ENCODE assay signal across 12 mouse cellular contexts in genomic region chr14:33521538-33521937, GRCm38 (mm10). TPM values are rescaled to one million over a fixed set of nuclear protein-coding genes. Genes with fewer than 3 reads are reported as not detected.
DNase-seq lines count a peak whose midpoint lies in the region; ATAC-seq and TF ChIP-seq lines count a peak whose summit lies in the region.
"Had no signal": no experiment of that assay in that cellular context is flagged by ENCODE, and none has a peak within 500 bp of the region (broad histone marks: within the 10 kb centered on the region; RNA-seq: fewer than 3 reads in every experiment).

No protein-coding gene starts in this region.

- H3K36me3 ChIP-seq in embryonic facial prominence, embryonic 14.5 days (ENCODE audit: control insufficient read depth, insufficient read depth, low read length) = no peaks in the 10 kb centered on the region
- H3K36me3 ChIP-seq in embryonic facial prominence, embryonic 10.5 days (replicated peaks) = no peaks in the 10 kb centered on the region
- H3K36me3 ChIP-seq in kidney, embryonic 15.5 days = no peaks in the 10 kb centered on the region

- no peak overlapping the region for H3K4me2 ChIP-seq in embryonic facial prominence, embryonic 14.5 days (ENCODE audit: low read depth, low read length)
- H3K4me2 ChIP-seq in kidney, embryonic 15.5 days = no peak overlapping the region

- no peak for TF ChIP-seq POLR2A in olfactory bulb, adult 2 months (IDR thresholded peaks at IDR 0.05; ENCODE audit: insufficient read depth, low read depth, low read length)

- 44% methylated on average over 3 of the region's 3 CpGs for WGBS in embryonic facial prominence, embryonic 14.5 days
- 58% methylated on average over 3 of the region's 3 CpGs for WGBS in embryonic facial prominence, embryonic 10.5 days
- 8% methylated on average over 3 of the region's 3 CpGs for WGBS in olfactory bulb, adult 2 months
- 56% methylated on average over 3 of the region's 3 CpGs for WGBS in kidney, embryonic 15.5 days

- TF ChIP-seq CTCF in olfactory bulb, adult 2 months (IDR thresholded peaks at IDR 0.05; ENCODE audit: insufficient read depth, low read depth, low read length) = no peak

- ATAC-seq in embryonic facial prominence, embryonic 14.5 days (ENCODE audit: low read depth) = 0 out of 2 replicates have a peak, but pooled peaks have one; percentile 53
- ATAC-seq in inflammation-experienced regulatory T-cells, adult 6 months = no peak
- ATAC-seq in kidney, embryonic 15.5 days (replicated peaks; ENCODE audit: low FRiP score) = no peak

- no peaks in the 10 kb centered on the region for H3K27me3 ChIP-seq in embryonic facial prominence, embryonic 14.5 days (replicated peaks; ENCODE audit: control insufficient read depth, insufficient read depth, low read length)
- no peaks in the 10 kb centered on the region for H3K27me3 ChIP-seq in embryonic facial prominence, embryonic 10.5 days (replicated peaks; ENCODE audit: low read depth, poor library complexity, severe bottlenecking)
- no peaks in the 10 kb centered on the region for H3K27me3 ChIP-seq in kidney, embryonic 15.5 days

- no peaks in the 10 kb centered on the region for H3K9me3 ChIP-seq in embryonic facial prominence, embryonic 14.5 days (ENCODE audit: control insufficient read depth, low read length)
- no peaks in the 10 kb centered on the region for H3K9me3 ChIP-seq in embryonic facial prominence, embryonic 10.5 days
- H3K9me3 ChIP-seq in kidney, embryonic 15.5 days (replicated peaks) = no peaks in the 10 kb centered on the region

- no peak overlapping the region for H3K9ac ChIP-seq in embryonic facial prominence, embryonic 14.5 days (ENCODE audit: low read depth, low read length)
- H3K9ac ChIP-seq in kidney, embryonic 15.5 days = no peak overlapping the region

- DNase-seq in embryonic facial prominence, embryonic 14.5 days (ENCODE audit: low spot score) = no peak
- DNase-seq in embryonic facial prominence, embryonic 10.5 days (ENCODE audit: low spot score) = no peak
- DNase-seq in cerebellum, postnatal 10 days = peak; percentile 82 to 84
- peak; percentile 83 for DNase-seq in layer of hippocampus, adult 9-11 months
- DNase-seq in gastrocnemius, adult 18-20 months (ENCODE audit: low spot score) = no peak
- DNase-seq: heart, adult 18-20 months; kidney, postnatal 4 days; lung, postnatal 36 days; thymus, postnatal 4 days had no signal

- H3K4me3 ChIP-seq in embryonic facial prominence, embryonic 14.5 days (ENCODE audit: low read depth, low read length) = no peak overlapping the region
- H3K4me3 ChIP-seq in embryonic facial prominence, embryonic 10.5 days = no peak overlapping the region
- no peak overlapping the region for H3K4me3 ChIP-seq in olfactory bulb, adult 2 months (ENCODE audit: insufficient read depth, low read depth, low read length)
- no peak overlapping the region for H3K4me3 ChIP-seq in kidney, embryonic 15.5 days (replicated peaks)

- H3K4me1 ChIP-seq in embryonic facial prominence, embryonic 14.5 days (ENCODE audit: control insufficient read depth, insufficient read depth, low read length) = no peaks in the 10 kb centered on the region
- no peaks in the 10 kb centered on the region for H3K4me1 ChIP-seq in embryonic facial prominence, embryonic 10.5 days
- H3K4me1 ChIP-seq in olfactory bulb, adult 2 months (ENCODE audit: control insufficient read depth, insufficient read depth, low read length) = peaks cover 8% of the 10 kb centered on the region
- no peaks in the 10 kb centered on the region for H3K4me1 ChIP-seq in kidney, embryonic 15.5 days

- H3K27ac ChIP-seq in embryonic facial prominence, embryonic 14.5 days (replicated peaks; ENCODE audit: low read depth, low read length) = no peak overlapping the region
- no peak overlapping the region for H3K27ac ChIP-seq in embryonic facial prominence, embryonic 10.5 days (replicated peaks)
- H3K27ac ChIP-seq in olfactory bulb, adult 2 months (ENCODE audit: insufficient read depth, low read depth, low read length) = peak overlapping the region; percentile 24; the same call in 1 of the 2 replicates
- no peak overlapping the region for H3K27ac ChIP-seq in kidney, embryonic 15.5 days

RNA-seq across cellular contexts. Expression of gene Frmpd2, which starts 50.0 kb away (rescaled TPM):
- 0.25 TPM in 1 of 2 replicates, not detected in the other for polyA plus RNA-seq in embryonic facial prominence, embryonic 14.5 days (2014; fragmentation: Nextera tagmentation; extraction: Ambion mirVana)
- polyA plus RNA-seq in embryonic facial prominence, embryonic 10.5 days (2016; fragmentation: Nextera tagmentation; extraction: Ambion mirVana) = 0.09 TPM in 1 of 2 replicates, not detected in the other
- polyA plus RNA-seq in olfactory bulb, adult 2 months (2012; ENCODE audit: insufficient read depth, insufficient read length, low replicate concordance, missing spikeins) = not detected in 2 replicates
- not detected for polyA plus RNA-seq in inflammation-experienced regulatory T-cells, adult 6 months (2017; shearing (Covaris generic))
- polyA plus RNA-seq in kidney, embryonic 15.5 days (2015; fragmentation: Nextera tagmentation; extraction: Ambion mirVana) = 0.05 TPM in 1 of 2 replicates, not detected in the other
- under 1 TPM in 1 of 2 experiments, not detected in 1; 0.07 TPM for total RNA-seq in gastrocnemius, adult 18-20 months (2021)

Comparison
In these comparisons a context has a peak if more than half of its experiments do, and no peak if none do; other contexts are left out.
1. DNase-seq: peak in cerebellum, postnatal 10 days (2 of 2) and layer of hippocampus, adult 9-11 months (single experiment); none in embryonic facial prominence, embryonic 14.5 days (single experiment), embryonic facial prominence, embryonic 10.5 days (single experiment) and gastrocnemius, adult 18-20 months (single experiment).